Mouse (Mus musculus): ENCODE data around the gene Tgm2.

GRCm38 (mm10) chr2:158155101-158155500, 8.9 kb upstream of the Tgm2 start:
- no peak for TF ChIP-seq GATA1 (IDR thresholded peaks at IDR 0.05; ENCODE audit: borderline replicate concordance, low read length)
- no peak for TF ChIP-seq FLI1 (IDR thresholded peaks at IDR 0.05; ENCODE audit: low read length)

Data from megakaryocyte, embryonic 14.5 days (primary cell).